Mouse (Mus musculus) embryonic fibroblast, embryonic 13.5 days (primary cell): ENCODE results near the gene Mndal. TPM values are rescaled to one million over a fixed set of nuclear protein-coding genes. Genes with fewer than 3 reads are reported as not detected.
"Not testable (repeated sequence)": the region's sequence is repeated elsewhere in the genome, so short reads cannot be mapped to it uniquely, and the experiment has no call there.

Experiments
- H3K27ac ChIP-seq: 2 replicates; pipeline ENCODE4 v1.5.1; 2012; ENCODE audit warnings: low read length, control low read depth, inconsistent platforms; ENCODE audit not compliant: insufficient read depth
- H3K4me1 ChIP-seq: 2 replicates; pipeline ENCODE4 v1.6.1; 2011; ENCODE audit warnings: low read length; ENCODE audit not compliant: control insufficient read depth, insufficient read depth
- H3K4me3 ChIP-seq: 2 replicates; pipeline ENCODE4 v1.5.1; 2011; ENCODE audit warnings: mild to moderate bottlenecking, control low read depth, low read length; ENCODE audit not compliant: insufficient read depth
- CTCF ChIP-seq: IDR thresholded peaks from 2 replicates; pipeline ENCODE4 v1.5.1; 2011; ENCODE audit warnings: mild to moderate bottlenecking, control low read depth, low read length, moderate library complexity, borderline replicate concordance; ENCODE audit not compliant: insufficient read depth
- POLR2A ChIP-seq: IDR thresholded peaks from 2 replicates; pipeline ENCODE4 v1.6.1; 2011; ENCODE audit warnings: low read depth, mild to moderate bottlenecking, control low read depth, low read length, moderate library complexity
- polyA plus RNA-seq: library from polyadenylated mRNA; stranded (reverse); fragments of >200 nt; gene quantifications from 2 replicates; pipeline ENCODE4 v1.2.4, GENCODE M21; 2011; ENCODE audit warnings: low read depth; ENCODE audit not compliant: missing spikeins, insufficient read length

Mndal gene
- 3.7 and 8.8 TPM in 2 replicates for polyA plus RNA-seq

GRCm38 (mm10) chr1:173941924-173942779 is at the start of gene Mndal, which contains the start of gene Ifi203:
Mndal (minus strand) TSS chr1:173942491.
Ifi203 (minus strand) TSS chr1:173942672.
- H3K27ac ChIP-seq, result 0 out of 2 replicates have a peak within 1 kb of the TSS, but pooled peaks have one; percentile 1
- H3K4me1 ChIP-seq, H3K4me3 ChIP-seq: not testable (repeated sequence)

DNA sequence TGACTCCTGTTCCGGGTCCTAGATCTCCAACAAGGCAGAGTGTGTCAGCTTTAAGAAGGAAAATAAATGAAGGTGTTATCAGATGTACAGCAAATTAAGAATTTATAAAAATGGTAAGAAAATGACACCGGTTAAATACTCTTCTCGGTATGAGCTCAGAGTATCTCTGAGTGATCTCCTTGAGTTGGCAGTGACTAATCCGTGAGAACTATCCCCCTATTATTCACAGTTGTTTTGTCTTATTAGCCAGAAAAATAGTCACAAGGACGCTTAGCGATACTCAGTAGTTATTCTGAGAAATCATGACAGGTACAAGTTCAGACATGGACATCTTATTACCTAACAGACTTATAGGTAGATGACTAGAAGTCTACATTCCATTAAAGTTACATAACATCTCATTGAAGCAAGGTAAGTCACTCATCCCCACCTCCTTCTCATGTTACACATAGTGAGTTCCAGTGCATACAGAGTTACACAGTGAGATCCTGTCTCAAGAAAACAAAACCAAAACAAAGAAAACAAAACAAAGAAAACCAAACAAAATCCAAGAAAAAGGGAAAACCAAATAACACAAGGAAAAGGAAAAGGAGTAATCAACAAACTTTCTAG is 40.5 kb upstream of the Mndal start, which contains the start of gene Ifi202b:
TSS of gene Ifi202b (minus strand) at position 51 of the 612 bp plus-strand sequence.
- not testable (repeated sequence) for H3K27ac ChIP-seq, H3K4me1 ChIP-seq, H3K4me3 ChIP-seq

DNA sequence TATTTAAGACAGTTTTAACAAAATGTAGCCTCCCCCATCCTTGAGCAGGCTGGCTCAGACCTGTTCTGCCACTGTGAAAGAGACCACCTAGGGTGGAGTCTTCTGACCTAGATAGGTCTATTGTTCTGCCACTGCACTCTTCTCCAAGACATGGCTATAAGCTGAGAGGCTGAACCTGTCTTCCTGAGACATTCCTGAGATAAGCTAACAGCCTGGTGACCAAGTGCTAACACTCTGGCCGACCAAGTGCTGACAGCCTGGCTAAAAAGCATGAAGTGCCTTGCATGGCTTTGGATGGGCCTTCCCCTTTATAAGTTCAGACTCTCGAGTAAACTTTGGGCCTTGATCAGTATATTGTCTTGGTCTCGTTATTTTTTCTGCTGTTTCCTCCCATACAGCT is 38.7 kb upstream of the Mndal start:
- not testable (repeated sequence) for H3K4me1 ChIP-seq, H3K27ac ChIP-seq, H3K4me3 ChIP-seq

GRCm38 (mm10) chr1:173977622-173978021 is 35.3 kb upstream of the Mndal start:
- Histone ChIP-seq H3K4me3 (no peak overlapping the region), H3K4me1 (no peaks in the 10 kb centered on the region), H3K27ac (no peak overlapping the region)
- no peak for TF ChIP-seq CTCF
- TF ChIP-seq POLR2A, result no peak

GRCm38 (mm10) chr1:173973111-173973510 is 30.8 kb upstream of the Mndal start:
- Histone ChIP-seq H3K4me1 (no peaks in the 10 kb centered on the region), H3K4me3 (no peak overlapping the region), H3K27ac (no peak overlapping the region)
- no peak for TF ChIP-seq CTCF
- TF ChIP-seq POLR2A, result no peak

GRCm38 (mm10) chr1:173961491-173961890 is 19.2 kb upstream of the Mndal start:
- H3K27ac ChIP-seq, H3K4me3 ChIP-seq, H3K4me1 ChIP-seq: not testable (repeated sequence)

DNA sequence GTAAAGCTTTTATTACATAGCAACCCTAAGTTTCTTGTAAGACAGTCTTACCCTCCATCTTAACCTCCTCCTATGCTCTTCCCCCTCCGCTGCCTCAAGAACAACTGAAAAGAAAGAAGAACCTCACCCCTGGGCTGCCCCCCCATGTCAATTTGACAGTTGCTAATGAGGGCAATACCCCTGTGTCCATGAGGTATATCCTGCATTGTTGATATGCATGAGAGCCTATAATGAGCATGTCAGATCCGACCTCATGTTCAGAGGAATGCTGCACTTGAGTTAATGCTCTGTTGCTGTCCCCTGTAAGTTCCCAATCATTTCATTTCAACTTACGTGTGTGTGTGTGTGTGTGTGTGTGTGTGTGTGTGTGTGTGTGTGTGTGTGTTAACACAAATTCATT is 17.7 kb upstream of the Mndal start:
- H3K4me1 ChIP-seq, H3K4me3 ChIP-seq, H3K27ac ChIP-seq: not testable (repeated sequence)

DNA sequence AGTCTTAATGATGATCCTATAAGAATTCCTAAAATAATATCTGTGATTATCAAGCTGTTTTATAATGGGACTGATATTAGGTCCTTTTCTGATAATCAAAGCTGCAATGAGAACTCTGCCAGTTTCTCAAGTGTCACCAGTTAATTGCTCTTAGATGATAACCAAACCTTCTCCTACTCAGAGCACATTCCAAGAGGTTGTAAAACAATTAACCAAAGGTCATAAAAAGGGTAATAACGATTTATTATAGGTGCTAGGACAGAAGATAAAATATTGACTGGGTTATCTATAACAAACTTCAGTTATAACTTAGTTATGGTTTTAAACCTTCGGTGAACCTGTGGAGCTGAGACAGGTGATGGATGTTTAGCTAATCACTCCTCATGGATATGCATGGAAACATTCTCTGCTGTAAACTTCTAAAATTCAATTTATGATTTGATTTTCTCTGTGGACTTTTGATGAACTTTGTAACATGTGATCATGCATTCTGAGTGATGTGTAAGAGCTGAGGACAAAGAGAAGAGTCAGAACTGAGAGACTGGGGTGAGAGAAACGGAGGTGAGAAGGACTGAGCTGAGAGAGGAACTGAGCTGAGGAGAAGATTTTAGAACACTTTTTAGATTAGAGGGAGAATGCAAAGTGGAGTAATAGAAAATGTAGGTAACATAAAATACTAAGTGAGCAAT is 13.7 kb upstream of the Mndal start:
- H3K4me1 ChIP-seq, H3K27ac ChIP-seq, H3K4me3 ChIP-seq: not testable (repeated sequence)

DNA sequence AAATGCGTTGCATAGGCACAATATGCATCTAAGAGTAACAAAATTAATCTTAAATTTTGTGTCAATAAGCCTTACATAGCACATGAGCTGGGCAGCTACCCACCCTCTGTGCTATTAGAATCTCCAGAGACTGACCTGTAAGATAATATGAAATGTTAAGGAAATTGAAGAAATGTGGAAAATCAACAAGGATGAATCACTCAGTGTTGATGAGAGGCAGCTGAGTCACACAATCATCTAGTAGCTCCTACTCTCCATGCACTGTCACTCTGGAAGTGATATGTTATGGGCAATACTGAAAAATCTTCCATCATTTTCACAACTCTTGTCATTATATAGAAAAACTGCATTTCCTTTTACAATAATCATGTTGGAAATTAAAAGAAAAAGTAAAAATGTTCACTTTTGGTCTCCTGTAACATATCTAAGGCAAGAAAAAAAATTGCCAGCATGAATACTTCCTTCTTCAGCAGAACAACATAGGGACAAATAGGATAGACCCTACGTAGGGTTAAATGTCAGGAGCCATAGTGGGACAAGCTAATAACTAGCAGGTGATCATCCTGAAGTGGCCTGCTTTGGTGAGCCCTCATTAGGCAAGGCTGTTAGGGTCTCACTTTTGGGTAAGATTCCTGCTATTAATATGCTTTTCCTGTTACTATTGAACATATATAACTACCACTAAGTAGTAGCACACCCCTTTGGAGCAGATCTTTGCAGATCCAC is 12.9 kb upstream of the Mndal start:
- H3K4me3 ChIP-seq, result no peak overlapping the region
- TF ChIP-seq POLR2A (no peak), CTCF (no peak)
- H3K27ac ChIP-seq, result no peak overlapping the region
- no peaks in the 10 kb centered on the region for H3K4me1 ChIP-seq

DNA sequence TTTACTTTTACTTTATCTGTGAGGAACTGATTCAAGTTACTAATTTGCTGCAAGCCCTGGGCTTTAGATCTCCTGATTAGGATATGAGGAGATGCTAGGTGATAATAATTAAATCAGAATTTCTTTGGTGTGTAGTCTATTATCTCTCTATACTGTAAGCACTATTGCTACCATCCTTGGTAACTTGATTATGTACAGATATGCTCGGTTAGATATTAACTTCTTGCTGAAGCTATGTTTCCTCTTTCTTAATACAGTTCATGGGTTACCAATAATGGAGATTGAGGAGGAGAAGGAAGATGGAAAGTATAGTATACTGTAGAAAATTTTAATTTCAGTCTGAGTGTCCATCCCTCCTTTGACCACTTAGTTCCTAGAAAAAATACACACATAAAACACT is 11.3 kb upstream of the Mndal start:
- TF ChIP-seq CTCF (no peak), POLR2A (no peak)
- H3K4me1 ChIP-seq, result no peaks in the 10 kb centered on the region
- H3K4me3 ChIP-seq, result no peak overlapping the region
- no peak overlapping the region for H3K27ac ChIP-seq

DNA sequence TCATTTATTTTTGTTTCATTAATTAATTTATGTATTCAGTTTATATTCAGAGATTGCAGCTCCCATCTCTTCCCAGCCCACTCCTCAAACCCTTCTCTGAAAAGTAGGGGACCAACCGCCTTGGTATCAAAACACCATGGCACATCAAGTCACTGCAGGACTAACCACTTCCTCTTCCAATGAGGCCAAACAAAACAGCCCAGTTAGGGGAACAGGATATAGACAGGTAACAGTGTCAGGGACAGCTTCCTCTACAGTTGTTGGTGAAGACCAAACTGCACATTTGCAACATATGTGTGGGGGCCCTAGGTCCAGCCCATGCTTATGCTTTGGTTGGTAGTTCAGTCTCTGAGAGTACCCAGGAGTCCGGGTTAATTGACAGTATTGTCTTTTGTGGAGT is 6.8 kb upstream of the Mndal start:
- not testable (repeated sequence) for H3K27ac ChIP-seq, H3K4me3 ChIP-seq, H3K4me1 ChIP-seq

- H3K27ac ChIP-seq, result 0 out of 2 replicates have a peak overlapping the region, but pooled peaks have one; percentile 1
- not testable (repeated sequence) for H3K4me1 ChIP-seq, H3K4me3 ChIP-seq
These were observed 432 bp upstream of the Mndal start for GRCm38 (mm10) chr1:173942780-173943066.

GRCm38 (mm10) chr1:173941522-173941921 is 769 bp downstream of the Mndal start:
- H3K4me1 ChIP-seq, H3K4me3 ChIP-seq, H3K27ac ChIP-seq: not testable (repeated sequence)

GRCm38 (mm10) chr1:173919279-173919678 is 23.0 kb downstream of the Mndal start:
- H3K27ac ChIP-seq, H3K4me1 ChIP-seq, H3K4me3 ChIP-seq: not testable (repeated sequence)
